ENCODE assay signal across 16 mouse cellular contexts in the genomic region with DNA sequence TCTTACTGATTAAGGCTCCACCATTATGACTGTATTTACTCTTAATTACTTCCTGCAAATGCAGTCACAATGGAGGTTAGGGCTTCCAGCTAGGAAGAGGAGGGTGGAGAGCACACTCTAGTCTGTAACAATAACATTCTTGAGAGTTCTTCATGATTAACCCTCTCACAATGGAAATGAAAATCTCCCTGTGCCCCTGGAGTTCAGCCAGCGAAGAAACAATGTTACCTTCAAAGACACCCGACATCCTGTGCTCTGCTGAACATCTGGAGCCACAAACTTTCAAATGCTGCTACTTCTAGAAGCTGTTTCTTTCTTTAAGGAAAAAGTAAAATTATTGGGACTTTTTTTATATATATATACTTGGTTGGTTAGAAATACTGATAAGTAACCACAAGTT.
"Had no signal": no experiment of that assay in that cellular context is flagged by ENCODE, and none has a peak within 500 bp of the region (broad histone marks: within the 10 kb centered on the region; RNA-seq: fewer than 3 reads in every experiment).

No protein-coding gene starts in this region.

- H3K9ac ChIP-seq: liver, embryonic 13.5 days; midbrain, embryonic 12.5 days; midbrain, embryonic 15.5 days; neural tube, embryonic 13.5 days; stomach, embryonic 15.5 days had no signal

- H3K27ac ChIP-seq: left cerebral cortex, adult 2 months; liver, embryonic 13.5 days; macrophage; midbrain, embryonic 12.5 days; midbrain, embryonic 15.5 days; neural tube, embryonic 13.5 days; stomach, embryonic 15.5 days had no signal

- H3K4me3 ChIP-seq: left cerebral cortex, adult 2 months; liver, embryonic 13.5 days; midbrain, embryonic 12.5 days; midbrain, embryonic 15.5 days; neural tube, embryonic 13.5 days; stomach, embryonic 15.5 days had no signal

- H3K4me2 ChIP-seq: liver, embryonic 13.5 days; midbrain, embryonic 12.5 days; midbrain, embryonic 15.5 days; neural tube, embryonic 13.5 days; stomach, embryonic 15.5 days had no signal

- H3K36me3 ChIP-seq: liver, embryonic 13.5 days; midbrain, embryonic 12.5 days; midbrain, embryonic 15.5 days; neural tube, embryonic 13.5 days; stomach, embryonic 15.5 days had no signal

- H3K9me3 ChIP-seq: liver, embryonic 13.5 days; midbrain, embryonic 15.5 days; neural tube, embryonic 13.5 days; stomach, embryonic 15.5 days had no signal

- DNase-seq: kidney, adult 18-20 months; kidney, adult 9 months; kidney, postnatal 25 days; layer of hippocampus, postnatal 36 days; liver, embryonic 13.5 days; retina, postnatal 1 day; right cerebral cortex, postnatal 25 days; spleen, adult 18-20 months; thymus, postnatal 36 days had no signal

- H3K4me1 ChIP-seq: liver, embryonic 13.5 days; midbrain, embryonic 12.5 days; midbrain, embryonic 15.5 days; neural tube, embryonic 13.5 days; stomach, embryonic 15.5 days had no signal

- H3K27me3 ChIP-seq: liver, embryonic 13.5 days; midbrain, embryonic 15.5 days; neural tube, embryonic 13.5 days; stomach, embryonic 15.5 days had no signal

- ATAC-seq: intestine, embryonic 16.5 days; midbrain, embryonic 15.5 days had no signal
